Mouse (Mus musculus) adipocyte (in vitro differentiated cells): ENCODE measurements at regions not wholly inside any gene's neighbourhood (a gene's known extent, or its start where the extent isn't known, plus 50 kb on each side); places are given as distances from the start of the nearest gene placed in this dataset.

Source experiments
- DNase-seq: peaks from one replicate; pipeline ENCODE4 v3.0.0-alpha.2; 2016; ENCODE audit warnings: low spot score

DNA sequence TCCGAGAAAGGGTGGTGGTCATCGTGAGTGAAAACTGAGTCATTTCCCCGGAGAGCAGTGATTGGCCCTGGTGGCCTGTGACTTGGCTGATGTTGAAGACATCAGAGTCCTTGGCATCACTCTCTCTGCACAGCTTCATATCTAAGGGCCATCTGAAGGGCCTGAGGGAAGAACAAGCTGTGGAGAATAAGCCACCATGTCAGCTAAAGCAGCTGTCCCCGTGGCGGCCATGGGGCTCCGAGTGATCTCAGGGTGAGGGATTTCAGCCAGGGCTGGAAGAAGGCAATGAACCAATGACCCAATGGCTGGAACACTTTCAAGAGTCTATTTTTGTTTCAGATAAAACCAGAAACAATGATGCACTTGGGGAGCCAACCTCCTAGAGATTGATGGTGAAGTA, 62.2 kb downstream of the Ttc32 start:
- DNase-seq, result peak; percentile 46

DNA sequence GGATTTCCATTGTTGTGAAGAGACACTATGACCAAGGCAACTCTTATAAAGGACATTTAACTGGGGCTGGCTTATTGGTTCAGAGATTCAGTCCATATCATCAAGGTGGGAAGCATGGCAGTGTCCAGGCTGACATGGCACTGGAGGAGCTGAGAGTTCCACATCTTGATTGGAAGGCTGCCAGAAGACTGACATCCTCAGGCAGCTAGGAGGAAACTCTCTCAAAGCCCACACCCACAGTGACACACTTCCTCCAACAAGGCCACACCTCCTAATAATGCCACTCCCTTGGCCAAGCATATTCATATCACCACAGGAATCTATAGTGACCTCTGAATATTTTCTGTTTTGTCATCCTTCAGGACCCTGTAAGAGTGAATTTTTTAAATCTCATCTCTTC, 65.3 kb downstream of the Ttc32 start:
- no peak for DNase-seq

DNA sequence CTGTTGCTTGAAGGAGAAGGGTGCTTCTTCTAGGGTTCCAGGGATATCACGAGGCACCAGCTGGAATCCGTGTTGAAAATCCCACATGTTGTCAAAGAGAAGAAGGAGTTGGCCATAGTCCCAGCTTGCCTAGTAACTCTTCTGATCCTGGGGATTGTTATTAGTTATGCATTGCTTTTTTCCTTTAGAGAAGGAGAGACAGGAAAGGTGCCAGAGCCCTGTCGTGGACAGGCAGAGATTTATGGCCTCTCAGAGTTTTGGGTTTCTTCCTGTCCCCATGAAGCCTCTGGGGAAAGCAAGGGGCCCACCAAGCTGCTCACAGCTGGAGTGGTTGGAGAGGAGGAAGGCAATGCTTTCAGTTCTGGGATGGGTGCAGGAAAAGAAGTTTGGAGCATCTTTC, 76.6 kb downstream of the Ttc32 start:
- peak; percentile 23 for DNase-seq

DNA sequence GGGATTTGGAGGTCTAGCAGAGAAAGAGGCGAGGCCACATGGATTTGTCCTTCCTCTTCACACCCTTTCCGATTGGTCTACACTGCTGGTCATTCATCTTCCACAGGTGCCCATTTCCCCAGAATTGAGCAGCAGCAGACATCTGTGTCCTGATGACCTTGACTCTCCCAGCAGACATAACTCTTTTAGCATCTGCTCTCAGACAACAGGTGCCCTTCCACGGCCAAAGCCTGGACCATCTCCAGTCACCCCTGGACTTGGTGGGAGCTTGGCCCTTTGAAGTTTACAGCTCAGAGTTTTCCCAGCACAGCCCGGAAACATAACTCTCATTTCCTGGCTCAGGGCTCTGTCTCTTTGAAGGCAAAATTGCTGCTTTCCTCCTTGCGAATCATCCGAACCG, 80.0 kb downstream of the Ttc32 start:
- no peak for DNase-seq

DNA sequence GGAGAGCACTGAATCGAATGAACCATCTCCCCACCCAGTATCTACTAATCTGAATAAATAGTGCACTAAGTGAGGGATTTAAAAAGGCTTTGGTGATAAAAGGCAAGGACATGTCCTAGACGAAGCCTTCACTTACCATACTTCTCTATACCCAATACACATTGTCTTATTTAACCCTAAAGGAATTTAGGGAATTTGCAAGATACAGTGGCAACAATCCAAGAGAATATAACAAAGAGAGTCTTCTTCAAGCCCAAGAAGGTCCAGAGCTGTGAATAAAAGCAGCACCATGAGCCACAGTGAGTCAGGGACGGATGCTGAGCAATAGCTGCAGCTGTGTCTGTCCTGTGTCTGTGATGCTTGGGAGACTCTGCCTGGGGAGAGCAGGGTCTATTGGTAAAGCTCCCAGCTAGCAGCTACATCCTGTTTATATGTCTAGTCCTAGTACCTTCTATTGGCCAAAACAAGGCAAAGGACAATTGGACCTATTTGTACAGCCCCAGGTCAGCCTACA, 82.4 kb downstream of the Ttc32 start:
- no peak for DNase-seq

DNA sequence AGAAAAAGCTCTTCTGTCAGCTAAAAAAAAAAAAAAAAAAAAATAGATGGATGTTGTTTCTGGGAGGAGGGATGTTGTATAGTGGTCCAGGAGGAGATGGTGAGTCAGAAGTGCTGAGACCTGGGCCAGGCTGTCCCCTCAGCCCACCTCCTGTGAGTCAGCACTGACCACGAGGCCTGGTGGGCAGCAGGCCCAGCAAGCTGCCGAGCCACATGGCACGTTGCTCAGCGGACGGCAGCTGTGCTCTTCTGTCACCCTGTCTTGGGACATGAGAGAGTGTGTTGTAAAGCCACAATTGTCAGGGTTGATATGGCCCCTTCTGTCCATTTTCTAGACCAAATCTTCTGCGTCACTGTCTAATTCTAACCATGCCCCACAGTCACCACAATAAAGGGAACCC, 83.9 kb downstream of the Ttc32 start:
- DNase-seq, result peak; percentile 46

DNA sequence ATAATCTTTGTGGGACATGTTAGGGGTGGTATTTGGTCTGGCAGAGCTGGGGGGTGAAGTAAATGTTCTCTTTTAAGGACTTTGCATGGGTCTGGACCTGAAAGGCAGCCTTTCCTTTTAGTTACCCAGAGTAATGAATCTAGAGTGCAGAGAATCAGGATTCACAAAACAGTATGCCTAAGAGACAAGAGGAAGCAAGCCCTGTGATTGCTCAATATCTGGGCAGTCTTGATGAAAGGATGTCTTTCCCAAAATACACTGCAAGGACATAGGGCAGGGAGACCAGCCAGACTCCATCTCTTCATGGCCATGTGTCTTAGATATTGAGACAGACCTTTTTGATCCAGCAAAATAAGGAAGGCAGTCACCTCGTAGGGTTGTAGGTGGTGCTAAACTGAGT, 84.3 kb downstream of the Ttc32 start:
- peak; percentile 70 for DNase-seq

DNA sequence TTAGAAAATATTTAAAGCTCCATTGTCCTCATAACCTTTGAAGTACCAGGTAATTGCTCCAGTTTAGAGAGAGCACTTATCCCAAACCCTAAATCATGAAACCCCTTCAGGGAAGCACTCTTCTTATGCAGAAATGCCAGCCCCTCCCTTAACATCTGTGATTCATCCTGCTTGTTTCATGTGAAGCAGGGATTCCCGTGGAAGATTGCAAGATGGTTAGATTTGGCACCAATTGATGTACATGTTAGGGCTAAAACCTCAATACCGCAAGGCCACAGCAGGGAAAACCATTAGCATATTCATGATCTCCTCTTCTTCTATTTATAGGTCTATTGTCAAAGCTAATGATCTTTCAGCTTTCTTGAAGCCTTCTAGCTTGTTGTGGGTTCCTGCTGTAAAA, 88.8 kb downstream of the Ttc32 start:
- DNase-seq, result no peak

DNA sequence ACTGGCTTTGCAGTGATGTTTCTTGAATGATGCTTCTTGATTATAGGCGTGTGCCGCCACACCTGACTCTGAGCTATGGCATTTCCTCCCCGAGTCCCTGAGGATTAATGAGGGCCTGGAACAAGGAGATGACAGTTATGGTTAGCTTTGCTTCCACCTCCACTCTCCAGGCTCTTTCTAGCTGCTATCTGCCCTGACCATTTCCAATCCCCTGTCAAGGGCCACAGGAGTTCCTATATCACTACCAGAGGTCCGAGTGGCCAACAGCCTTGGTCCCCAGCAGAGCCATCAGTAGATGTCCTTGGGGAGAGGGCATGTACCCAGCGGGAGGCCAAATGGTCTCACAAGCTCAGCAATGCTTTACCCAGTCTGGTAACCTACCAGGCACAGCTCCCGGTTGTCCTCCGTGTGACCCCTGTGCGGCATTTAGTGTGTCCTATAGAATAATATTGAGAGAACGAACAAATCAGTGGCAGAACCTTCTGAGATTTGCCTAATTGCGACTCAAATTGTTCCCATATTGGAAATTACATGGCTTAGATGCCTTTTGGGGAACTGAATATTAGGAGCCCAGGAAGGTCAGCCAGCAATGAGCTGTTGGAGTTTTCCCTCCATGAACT, 98.2 kb downstream of the Ttc32 start:
- peak; percentile 52 for DNase-seq

DNA sequence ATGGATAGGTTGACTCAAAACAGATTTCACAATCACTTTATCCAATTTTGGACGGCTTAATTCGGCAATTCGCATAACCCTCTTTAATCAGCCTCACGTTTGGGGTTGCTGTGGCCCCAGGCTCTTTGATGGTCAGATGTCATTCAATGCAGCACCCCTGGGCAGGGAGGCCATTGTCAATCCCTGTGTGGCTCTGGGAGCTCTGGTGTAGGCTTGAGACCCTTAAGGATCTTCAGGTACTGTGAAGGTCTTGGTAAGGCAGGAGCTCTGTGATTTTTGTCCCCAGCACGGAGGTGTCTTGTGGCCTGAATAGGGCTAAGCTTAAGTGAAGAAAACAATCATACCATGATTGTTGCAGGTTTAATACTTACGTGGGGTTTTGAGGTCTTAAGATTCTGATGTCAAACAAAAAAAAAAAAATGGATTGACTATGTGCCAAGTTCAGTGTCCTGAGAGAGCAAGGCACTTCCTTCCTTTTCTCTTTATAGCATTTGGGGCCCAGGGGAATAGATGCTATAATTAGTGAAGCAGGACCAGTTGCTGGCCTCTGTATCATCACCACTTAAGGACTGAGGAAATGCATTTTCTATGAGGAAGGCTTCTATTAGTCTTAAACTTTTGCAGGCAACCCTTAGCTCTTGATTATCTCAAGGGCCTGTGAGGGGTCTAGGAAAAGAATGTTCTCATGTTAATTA, 98.9 kb downstream of the Ttc32 start:
- no peak for DNase-seq

DNA sequence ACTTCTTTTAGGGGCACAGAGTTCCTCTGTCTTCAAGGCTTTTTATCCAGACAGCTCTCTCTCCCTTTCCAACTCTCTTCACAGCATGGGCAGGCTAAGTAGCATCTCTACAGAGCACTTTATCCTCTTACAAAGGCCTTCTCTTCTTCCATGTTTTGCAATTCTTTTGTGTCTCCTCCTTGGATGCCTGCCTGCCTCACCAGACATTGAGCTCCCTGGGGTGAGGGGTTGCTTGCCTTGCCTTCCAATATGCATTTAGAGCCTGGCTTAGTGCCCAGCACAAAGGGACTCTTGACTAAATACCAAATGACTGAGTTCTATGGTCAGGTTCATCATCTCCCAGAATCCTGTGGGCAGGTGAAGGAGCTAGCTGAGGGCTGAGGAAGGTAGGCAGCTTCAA, 102.8 kb downstream of the Ttc32 start:
- DNase-seq, result peak; percentile 16

DNA sequence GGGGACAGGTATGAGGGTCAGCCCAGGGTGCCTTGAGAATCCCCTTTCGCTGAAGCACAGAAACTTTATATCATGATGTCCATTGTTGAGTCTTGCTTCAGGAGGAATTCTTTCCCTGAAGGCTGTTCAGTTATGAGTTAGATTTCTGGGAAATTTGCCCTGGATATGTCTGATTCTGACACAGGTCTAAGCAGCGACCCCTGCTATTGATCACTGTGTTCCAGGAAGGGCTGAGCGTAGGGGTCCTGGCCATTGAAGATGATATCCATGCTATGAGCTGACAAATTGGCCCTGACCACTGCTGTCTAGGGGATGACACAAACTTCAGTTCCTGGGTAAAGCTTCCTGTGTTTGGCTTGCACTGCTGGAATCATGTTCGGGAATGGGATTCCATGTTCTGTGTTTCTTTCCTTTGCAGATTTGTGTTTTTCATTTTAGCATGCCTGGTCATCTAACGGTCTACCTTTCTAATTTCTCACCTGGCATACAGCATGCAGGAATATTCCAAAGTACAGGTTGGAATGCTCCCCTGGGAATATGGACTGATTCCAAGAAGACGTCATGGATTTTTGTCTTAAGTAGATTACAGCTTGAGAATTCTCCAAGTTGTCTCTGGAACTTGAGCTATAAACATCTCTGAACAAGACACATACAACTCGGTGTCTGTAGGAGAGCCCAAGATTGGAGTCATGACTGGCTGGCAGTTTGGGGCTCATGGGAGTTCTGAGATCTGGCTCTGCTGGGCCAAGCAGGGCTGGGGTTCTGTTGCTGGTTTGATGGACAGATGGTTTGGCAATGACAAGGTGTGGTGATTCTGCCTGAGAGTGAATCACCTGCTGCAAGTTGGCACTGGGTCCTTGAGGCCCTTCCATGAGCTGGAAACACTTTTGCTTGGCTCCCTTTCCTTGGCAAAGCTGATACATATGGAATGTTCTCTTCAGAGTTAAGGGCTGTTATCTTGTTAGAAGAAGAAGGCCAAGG, 104.4 kb downstream of the Ttc32 start:
- no peak for DNase-seq

DNA sequence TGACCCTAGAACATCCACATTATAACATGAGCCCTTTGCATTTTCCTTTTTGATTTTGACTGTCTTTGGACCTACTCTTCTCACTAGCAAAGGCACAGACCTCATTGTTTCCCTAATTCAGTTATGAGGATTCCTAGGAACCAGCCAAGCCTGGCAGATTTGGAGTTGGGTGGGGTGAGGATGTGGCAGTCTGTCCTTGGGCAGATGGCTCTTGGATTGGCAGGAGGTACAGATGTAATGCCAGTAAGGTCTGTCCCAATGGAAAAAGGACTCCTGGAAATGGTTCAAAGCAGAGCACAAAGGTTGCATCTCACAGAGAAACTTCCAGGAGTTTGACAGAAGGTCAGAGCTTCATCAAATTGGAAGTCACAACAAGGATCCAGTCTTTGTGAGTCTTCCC, 121.2 kb downstream of the Ttc32 start:
- no peak for DNase-seq

DNA sequence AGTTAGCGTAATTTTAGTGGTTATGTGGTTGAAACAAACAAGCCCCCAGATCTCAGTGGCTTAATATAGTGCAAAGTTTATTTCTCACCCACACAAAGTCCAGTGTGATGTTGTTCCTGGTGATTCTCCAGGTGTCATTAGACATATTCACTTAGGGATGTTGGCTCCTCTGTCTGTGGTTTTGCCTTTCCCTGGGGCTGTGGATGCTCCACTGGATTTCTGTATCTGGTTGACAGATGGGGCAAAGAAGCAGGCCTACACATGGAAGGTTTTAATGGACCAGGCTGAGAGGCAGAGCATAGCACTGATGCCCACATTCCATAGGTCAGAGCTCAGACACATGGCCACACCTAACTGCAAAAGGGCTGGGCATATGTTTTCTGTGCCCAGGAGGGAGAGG, 121.6 kb downstream of the Ttc32 start:
- DNase-seq, result no peak

DNA sequence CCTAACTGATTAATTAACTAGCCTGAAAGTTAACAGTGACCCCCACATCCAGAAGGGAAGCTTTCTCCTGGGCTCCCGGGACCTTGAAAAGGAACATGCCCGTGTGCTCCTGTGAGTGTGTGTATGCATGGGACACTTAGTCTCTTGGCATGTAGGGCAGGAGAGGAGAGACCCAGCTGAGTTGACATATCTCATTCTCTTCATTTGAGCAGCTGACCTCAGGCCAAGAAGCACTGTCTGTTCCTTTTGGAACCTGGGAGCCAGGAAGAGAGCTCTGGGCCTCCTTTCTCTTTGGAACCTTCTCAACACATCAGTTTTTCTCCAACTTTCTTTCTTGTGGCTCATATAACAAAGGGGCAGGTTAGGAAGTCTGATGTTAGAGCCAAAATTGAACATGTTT, 124.7 kb downstream of the Ttc32 start:
- no peak for DNase-seq

DNA sequence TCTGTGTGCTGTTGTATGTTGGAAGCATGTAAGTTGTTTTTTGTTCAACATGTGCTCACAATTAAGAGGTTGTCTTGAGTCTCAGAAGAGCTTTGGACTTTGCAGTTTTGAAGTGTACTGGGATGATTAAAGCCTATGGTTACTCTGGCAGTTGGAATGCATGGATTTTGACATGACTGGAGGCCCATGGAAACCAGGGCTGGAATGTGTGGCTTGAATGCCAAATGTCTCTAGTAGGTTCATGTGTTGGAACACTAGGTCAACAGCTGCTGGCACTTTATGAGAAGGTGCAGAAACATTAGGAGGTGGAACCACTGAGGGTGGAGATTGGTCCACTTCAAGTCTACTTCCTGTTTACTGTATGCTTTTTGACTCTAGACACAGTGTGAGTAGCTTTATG, 127.0 kb downstream of the Ttc32 start:
- no peak for DNase-seq

DNA sequence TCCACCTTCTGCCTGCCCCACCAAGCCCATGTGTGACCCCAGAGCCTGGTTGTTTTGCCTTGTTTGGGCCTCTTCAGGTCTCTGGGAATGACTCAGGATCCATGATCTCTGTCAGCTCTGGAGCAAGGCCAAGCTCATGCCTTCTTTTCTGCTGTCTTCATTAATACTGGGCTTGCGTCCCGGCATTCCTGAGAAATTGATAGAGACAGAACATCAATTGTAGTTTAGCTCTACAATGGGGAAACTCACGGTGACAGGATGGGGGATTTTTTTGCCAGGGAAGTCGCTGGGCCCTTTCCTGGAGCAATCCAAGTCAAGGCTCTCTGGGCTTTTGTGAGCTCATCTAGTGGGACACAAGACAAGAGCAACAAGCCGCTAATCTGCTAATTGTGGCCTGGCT, 129.0 kb downstream of the Ttc32 start:
- no peak for DNase-seq

DNA sequence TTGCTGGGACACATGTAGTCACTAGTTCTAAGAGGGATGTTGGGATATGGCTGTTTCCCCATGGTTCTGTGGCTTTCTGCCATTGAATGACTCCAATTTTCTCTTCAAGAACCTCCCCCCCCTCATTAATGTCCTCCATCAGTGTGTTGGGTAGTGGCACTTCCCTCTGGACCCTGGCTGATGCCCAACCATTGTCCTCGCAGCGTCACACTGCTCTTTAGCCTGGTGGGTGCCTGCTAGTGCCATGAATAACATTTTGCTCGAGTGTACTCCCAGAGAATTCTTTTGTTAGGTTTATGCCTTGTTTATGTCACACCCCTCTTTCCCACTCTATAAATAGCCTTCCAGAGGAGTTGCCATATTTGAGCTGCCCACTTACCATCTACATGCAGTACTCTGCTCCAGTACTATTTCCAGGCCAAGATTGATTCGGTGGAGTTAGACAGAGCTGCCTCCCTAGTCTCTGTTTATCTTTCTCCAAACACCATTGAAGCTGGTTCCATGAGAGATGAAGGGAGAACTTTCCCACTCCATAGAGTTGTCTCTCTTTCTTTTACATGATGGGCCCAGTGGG, 135.7 kb downstream of the Ttc32 start:
- DNase-seq, result no peak

DNA sequence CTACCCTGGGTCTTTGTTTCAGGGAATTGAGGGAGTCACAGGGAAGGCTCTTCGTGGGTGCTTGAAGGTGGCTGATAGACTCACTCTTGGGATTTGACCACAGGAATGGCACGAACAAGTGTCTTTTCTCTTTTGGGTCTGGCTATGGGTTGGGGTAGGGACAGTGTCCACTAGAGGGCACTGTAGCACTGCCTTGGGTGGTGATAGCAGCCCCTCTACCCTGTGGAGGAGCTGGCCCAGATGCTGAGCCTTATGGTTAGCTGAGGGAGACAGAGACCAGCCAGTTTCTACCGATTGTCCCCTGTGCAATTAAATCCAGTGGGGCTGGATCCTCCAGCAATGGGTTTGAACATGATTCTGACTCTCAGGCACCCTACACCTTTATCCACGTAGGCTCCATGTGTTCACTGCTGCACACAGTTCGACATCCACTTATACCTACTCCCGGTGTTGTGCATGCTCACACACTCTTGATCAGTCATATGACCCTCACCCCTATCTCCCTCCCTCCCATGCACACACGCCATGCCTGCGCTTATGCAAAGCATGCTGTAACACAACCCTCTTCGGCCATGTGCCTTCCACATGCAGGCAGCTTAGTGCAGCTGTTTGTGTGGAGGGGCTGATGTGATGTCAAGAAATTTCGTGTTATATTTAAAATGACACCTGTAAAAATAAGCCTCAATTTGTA, 136.6 kb downstream of the Ttc32 start:
- peak; percentile 54 for DNase-seq

DNA sequence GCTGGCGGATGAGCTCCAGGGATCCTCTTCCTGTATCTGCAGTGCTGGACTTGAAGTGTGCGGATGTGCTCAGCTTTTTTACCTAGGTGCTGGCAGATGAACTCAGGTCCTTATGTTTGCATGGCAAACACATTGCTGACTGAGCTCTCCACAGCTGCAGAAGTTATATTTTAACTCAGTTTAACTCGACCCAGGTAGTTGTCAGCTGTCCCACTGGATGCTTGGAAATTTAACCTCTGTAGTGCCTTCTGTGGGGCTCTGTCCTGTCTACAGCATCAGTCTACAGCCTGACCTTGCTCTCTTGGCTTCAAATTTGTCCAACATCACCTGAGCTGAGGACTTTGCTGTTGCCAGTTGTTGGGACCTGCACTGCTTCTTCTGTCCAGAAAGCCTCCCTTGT, 139.2 kb downstream of the Ttc32 start:
- DNase-seq, result no peak

DNA sequence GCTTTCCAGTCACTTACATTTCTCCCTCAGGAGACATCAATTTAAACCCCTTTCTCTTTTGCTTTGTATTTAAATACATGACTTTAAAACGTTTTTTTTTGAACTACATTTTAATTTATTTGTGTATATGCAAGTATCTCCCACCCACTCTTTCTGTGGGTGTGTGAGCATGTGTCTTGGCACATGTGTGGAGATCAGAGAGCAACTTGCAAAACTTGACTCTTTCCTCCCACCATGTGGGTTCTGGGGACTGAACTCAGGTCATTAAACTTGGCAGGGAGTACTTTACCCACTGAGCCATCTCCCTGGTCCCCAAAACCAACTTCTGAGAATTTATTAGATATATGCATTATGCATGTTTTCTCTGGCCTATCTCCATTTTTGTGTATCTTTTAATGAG, 143.9 kb downstream of the Ttc32 start:
- DNase-seq, result no peak

DNA sequence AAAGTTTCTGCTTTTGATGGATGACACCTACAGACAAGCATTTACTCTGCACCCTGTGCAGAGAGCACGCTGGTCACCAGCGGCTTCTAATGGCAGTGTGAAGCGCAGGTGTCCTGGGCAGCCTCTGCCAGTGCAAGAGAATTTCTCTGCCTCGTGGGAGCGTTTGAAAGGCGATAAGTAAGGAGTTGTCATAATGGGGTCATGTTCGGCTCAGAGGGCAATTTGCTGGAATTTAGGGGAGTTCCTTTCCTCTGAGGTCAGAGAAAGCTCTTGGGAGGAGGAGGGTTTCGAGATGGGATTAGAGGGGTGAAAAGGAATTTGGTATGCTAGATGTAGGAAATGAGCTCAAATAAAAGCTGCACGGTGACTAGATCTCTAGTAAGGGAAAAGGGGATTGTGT, 144.5 kb downstream of the Ttc32 start:
- DNase-seq, result no peak
